Mouse (Mus musculus) B cell, adult 2 months (primary cell): ENCODE measurements around the gene Dusp19.

Experiments used
- DNase-seq, 2 experiments: peaks; one replicate each; pipeline ENCODE4 v3.0.0; 2022

Dusp19 gene

DNA sequence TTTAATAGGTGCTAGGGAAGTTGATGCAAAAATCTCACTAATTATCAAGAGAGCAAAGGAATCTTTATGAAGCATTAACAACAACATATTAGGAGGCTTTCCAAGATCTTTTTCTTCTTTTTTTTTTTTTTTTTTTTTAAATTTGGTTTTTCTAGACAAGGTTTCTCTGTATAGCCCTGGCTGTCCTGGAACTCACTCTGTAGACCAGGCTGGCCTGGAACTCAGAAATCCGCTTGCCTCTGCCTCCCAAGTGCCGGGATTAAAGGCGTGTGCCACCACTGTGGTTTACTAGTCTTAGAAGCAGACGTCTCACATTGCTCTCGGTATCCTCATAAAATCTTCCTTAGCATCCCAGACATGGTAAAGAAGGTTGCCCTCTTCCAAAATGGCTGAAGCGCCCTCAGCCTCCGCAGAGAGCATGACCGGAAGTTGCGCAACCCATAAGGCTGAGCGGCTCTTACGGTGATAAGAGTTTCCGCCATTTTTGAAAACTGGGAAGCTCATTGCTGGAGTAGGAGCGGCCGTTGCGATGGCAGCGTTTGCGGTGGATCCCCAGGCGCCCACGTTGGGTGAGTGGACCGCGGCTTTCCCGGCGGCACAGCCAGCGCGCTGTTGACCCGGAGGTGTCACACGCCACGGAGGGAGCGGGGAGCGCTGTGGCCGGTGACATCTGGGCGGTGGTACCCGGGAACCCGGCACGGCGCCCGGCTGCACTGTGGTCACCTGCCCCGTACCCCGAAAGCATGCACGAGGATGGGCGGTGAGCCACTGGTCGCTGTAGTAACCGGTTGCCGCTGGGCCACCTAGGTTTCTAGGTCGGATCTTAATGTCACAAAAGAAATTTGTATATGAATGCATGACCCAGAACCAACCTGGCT is 21.8 kb downstream of the Dusp19 start:
- peak; percentile 89 for DNase-seq

DNA sequence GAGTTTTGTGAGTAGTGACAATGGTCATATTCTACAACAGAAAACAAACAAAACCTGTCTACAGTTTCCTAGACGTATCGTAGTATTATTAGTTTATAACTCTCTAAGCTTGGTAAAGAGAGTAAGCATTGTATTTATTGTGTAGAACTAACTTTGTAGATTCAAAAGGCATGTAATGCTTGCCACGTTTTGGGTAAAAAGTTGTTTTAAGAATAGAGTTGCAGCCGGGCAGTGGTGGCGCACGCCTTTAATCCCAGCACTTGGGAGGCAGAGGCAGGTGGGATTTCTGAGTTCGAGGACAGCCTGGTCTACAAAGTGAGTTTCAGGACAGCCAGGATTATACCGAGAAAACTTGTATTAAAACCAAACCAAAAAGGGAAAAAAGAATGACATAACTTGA is 22.6 kb downstream of the Dusp19 start:
- DNase-seq: no peak

DNA sequence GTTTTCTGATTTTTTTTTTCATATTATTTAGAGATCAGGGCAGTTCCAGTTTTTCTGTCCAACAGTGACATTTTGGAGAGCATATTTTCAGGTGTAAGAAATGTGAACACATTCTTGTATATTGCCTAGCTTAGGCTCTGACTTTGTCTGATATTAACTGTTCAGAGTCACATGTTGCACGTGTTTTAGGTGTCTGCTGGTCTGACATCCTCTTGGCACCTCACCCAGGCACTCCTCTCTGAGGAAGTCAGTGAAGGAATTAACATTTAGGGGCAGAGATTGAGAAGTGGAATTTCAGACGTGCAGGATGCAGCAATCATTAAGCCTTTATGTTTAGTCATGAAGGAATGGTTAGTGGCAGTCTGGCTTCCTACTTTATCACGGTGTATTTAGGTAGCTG is 23.0 kb downstream of the Dusp19 start:
- no peak for DNase-seq

DNA sequence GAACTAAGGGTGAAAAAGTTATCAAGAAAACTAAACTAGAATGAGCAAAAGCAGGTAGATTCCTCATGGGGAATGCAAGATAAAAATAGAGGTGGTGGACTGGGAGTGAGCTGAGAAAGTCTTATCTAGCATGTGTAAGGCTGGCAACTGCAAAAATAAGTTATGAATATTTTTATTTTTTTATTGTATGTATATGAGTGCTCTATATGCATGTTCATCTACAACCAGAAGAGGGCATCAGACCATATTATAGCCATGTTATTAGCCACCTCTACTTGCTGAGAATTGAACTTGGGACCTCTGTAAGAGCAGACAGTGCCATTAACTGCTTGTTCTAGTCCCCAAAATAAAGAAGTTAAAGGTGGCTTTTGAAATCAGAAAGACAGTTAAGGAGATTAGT is 44.6 kb downstream of the Dusp19 start:
- DNase-seq: no peak

DNA sequence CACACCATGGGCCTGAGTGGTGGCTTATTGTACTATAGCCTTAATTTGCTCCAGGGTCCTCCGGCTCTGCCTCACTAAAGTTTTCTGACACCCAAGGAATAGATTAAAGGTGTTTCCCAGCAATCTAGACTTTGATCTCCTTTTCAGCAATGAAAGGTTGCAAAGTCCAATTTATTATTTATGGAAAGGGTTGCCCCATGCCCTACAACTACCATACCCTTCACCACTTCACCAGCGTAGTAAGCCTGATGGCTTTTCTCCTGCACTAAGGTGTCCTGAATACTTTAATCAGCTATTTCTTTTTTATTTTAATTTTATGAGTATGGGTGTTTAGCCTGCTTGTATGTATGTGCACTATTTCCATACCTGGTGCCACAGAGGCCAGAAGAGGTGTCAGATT is 45.8 kb downstream of the Dusp19 start:
- no peak for DNase-seq

DNA sequence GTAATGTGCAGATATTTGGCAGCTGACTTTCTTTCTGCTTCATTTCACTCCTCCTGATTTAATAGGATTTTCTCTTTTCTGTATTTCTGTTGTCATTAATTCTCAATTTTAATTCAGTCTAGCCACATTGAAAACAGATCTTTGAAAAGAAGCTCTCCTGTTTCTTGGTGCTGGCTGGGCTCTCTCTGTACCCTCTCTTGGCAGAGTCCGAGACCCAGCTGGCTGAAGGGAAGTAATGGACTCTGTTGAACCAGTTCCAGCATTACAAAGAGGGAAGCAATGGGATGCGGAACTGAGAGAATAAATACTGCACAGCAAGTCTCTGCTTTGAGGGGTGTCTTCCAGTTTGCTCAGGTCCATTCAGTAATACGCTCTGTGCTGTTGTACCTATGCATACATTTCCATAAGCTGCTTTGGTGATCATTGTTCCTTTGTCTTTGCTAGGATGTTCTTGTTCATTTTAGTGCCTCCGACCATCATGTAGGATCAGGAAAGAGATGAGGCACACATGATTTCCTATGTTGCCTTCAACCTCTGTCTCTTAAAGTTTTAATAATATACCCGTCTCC is 50.6 kb downstream of the Dusp19 start:
- no peak for DNase-seq

DNA sequence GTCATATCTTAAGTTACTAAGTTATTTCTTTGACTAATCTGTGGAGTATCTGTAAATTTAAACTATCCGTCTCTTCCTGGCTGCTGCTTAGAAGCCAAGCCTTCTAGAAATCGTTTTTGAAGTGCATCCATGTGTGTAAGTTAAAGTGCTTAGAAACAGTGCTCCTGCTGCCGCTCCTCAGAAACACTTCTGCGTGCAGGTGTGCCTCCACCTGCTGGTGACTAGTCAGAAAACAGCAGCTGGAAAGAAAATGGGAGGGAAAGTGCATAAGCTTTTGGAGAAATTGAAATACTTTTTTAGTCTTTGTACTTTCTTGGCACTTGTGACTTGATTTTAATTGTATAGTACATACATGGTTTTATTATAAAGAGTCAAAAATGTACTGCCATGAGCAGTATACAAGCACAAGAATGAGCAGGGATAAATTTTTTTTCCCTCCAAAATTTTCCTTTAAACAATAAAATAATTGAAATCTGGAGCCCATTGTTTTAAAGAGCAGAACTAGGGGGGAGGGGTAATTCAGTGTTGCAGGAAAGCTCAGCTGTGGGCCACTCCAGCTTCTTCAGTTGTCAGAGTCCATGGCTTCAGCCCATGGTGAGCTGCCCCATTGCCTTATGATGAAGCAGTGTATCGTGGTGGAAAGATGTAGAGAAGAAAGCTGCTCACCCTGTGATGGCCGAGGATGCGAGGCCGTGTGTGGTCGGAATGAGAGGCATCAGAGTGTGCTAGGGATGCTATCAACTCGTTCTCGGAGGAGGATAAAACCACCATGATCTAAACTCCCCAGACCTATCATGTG is 53.2 kb downstream of the Dusp19 start:
- no peak for DNase-seq

DNA sequence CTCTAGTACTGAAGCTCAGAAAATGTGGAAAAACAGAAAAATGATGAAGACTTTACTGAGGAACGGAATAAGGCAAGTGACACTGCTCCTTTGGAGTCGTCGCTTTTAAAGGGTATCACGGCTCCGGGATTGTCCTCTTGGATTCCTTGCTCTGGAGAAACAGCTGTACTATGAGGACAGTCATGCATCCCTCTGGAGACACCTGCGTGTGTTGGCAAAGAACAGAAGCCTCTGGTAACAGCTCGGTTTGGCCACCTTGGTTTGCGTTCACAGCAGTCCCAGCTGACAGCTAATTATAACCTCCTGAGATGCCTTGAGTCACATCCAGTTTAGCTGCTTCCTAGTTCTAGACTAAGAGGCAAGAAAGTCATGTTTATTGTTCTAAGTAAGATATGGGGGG is 62.0 kb downstream of the Dusp19 start:
- DNase-seq: no peak
